Mouse (Mus musculus): ENCODE data around the gene Ier5. TPM values are rescaled to one million over a fixed set of nuclear protein-coding genes. Genes with fewer than 3 reads are reported as not detected.
A peak's percentile ranks its signal among the peaks of the same experiment; 100 is the strongest.

The Ier5 gene
- 10 to 100 TPM; 16.5 to 21.5 TPM for total RNA-seq (2021)
- long read RNA-seq, transcript Ier5-201 (1 exons, 3,276 nt) = major isoform, 21 of 21 reads
- long read RNA-seq, partial matches to known transcripts = 0 of 21 reads
- long read RNA-seq, other reads (novel, unspliced or antisense) = 0 of 21 reads

GRCm38 (mm10) chr1:155099280-155099848, at the start of gene Ier5:
Gene Ier5, minus strand, starts transcription at chr1:155099636.
- peak; percentile 96 to 98 for DNase-seq (ENCODE audit: low spot score in 2 of 2)

- DNase-seq (ENCODE audit: low spot score in 2 of 2) = no peak
Measured at GRCm38 (mm10) chr1:155147228-155147627, 47.8 kb upstream of the Ier5 start.

DNA sequence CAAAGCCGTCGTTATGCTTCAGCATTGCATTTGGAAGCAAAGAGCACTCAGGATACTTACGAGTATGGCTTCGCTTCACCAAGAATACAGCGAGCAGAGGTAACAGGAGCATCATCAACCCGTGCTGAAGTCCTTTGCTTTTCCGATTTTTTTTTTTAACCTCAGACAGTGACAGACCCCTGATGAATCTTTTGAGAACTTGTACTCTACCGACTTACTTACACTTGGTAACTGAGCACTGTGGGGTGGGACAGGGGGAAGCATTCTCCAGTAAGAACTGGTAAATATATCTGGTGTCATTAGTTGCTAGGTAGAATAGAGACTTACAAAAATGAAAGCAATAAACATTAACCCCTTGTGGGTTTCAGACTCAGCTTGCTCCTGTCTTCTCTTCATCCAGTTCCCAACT, 47.1 kb upstream of the Ier5 start, which contains the start of gene Mr1:
Gene Mr1, minus strand, starts transcription at position 243 of the 409 bp plus-strand sequence.
- peak in 1 of 2 experiments; percentile 19 for DNase-seq (ENCODE audit: low spot score in 2 of 2)

- DNase-seq (ENCODE audit: low spot score in 2 of 2) = no peak
Measured at GRCm38 (mm10) chr1:155145620-155146019, 46.2 kb upstream of the Ier5 start.

- DNase-seq (ENCODE audit: low spot score in 2 of 2) = peak; percentile 47 to 56
Measured at GRCm38 (mm10) chr1:155140076-155140475, 40.6 kb upstream of the Ier5 start.

GRCm38 (mm10) chr1:155138795-155139194, 39.4 kb upstream of the Ier5 start:
- DNase-seq (ENCODE audit: low spot score in 2 of 2) = no peak

- no peak for DNase-seq (ENCODE audit: low spot score in 2 of 2)
Measured at GRCm38 (mm10) chr1:155134866-155135265, 35.4 kb upstream of the Ier5 start.

GRCm38 (mm10) chr1:155127429-155127934, 28.0 kb upstream of the Ier5 start:
- no peak for DNase-seq (ENCODE audit: low spot score in 2 of 2)

- DNase-seq (ENCODE audit: low spot score in 2 of 2) = no peak
Measured at GRCm38 (mm10) chr1:155126716-155127115, 27.3 kb upstream of the Ier5 start.

DNA sequence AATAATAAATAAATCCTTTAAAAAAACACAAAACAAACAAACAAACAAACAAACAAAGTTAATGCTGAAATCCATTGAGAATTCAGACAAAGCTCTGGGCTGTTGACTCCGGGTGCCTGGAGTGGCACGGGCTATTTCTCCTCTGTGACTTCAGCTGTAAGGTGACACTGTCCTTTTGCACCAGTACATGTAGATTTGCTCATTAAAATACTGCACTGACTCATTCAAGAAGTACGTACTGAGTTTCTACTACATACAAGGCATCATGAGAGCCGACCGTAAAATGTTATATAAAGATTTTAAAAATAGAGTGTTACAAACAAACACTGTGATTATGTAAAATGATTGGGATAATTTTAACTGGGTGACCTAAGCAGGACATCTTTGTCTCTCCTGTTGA, 25.0 kb upstream of the Ier5 start:
- no peak for DNase-seq (ENCODE audit: low spot score in 2 of 2)

GRCm38 (mm10) chr1:155121977-155122939, 22.8 kb upstream of the Ier5 start:
- DNase-seq (ENCODE audit: low spot score in 2 of 2) = peak; percentile 71 to 75

GRCm38 (mm10) chr1:155119719-155120118, 20.3 kb upstream of the Ier5 start:
- no peak for DNase-seq (ENCODE audit: low spot score in 2 of 2)

- DNase-seq (ENCODE audit: low spot score in 2 of 2) = no peak
Measured at GRCm38 (mm10) chr1:155113946-155114345, 14.5 kb upstream of the Ier5 start.

DNA sequence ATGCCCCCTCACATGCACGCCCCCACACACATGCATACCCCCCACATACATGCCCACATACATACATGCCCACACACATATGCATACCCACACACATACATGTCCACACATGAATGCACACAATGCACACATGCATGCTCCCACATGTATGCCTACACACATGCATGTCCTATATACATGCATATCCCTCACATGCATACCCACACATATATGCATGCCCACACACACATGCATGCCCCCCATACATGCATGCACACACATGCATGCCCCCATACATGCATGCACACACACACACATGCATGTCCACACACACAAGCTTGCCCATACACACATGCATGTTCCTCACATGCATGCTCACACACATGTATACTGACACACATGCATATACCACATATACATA, 13.4 kb upstream of the Ier5 start:
- no peak for DNase-seq (ENCODE audit: low spot score in 2 of 2)

DNA sequence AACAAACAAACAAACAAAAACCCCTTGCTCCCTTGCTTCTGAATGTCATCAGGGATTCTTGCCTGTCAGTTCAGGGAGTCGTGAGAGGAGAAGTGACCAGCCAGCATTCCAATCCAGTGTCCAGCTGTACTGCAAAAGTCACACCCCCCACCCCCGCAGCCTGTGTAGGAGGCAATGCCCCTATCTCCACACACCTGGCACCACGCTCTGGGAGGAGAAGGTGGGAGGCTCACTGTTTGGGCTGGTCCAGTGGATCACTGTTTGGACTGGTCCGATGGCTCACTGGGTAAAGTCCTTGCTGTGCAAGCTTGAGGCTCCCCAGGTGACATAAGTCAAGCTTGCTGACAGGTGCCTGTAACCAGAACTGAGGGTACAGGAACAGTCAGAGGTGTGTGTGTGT, 12.7 kb upstream of the Ier5 start:
- no peak for DNase-seq (ENCODE audit: low spot score in 2 of 2)

GRCm38 (mm10) chr1:155111491-155111890, 12.1 kb upstream of the Ier5 start:
- no peak for DNase-seq (ENCODE audit: low spot score in 2 of 2)

GRCm38 (mm10) chr1:155109387-155110350, 10.2 kb upstream of the Ier5 start:
- DNase-seq (ENCODE audit: low spot score in 2 of 2) = no peak

- DNase-seq (ENCODE audit: low spot score in 2 of 2) = no peak
Measured at GRCm38 (mm10) chr1:155108412-155108811, 9.0 kb upstream of the Ier5 start.

- no peak for DNase-seq (ENCODE audit: low spot score in 2 of 2)
Measured at GRCm38 (mm10) chr1:155107843-155108242, 8.4 kb upstream of the Ier5 start.

DNA sequence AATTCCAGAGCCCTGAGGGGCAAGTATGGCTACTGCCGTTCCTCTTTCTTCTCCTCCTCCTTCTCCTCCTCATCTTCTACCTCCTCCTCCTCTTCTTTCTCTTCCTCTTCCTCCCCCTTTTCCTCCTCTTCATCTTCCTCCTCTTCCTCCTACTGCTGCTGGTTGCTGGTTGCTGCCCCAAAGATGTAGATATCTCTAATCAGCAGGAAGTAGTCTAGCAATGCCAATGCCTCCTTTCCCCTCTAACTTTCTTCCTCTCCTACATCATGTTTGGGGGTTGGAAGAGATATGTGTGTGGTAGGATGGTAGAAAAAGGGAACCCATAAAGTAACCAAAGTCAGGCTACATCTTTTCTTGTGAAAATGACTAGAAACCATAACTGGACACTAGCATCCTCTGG, 6.9 kb upstream of the Ier5 start:
- no peak for DNase-seq (ENCODE audit: low spot score in 2 of 2)

DNA sequence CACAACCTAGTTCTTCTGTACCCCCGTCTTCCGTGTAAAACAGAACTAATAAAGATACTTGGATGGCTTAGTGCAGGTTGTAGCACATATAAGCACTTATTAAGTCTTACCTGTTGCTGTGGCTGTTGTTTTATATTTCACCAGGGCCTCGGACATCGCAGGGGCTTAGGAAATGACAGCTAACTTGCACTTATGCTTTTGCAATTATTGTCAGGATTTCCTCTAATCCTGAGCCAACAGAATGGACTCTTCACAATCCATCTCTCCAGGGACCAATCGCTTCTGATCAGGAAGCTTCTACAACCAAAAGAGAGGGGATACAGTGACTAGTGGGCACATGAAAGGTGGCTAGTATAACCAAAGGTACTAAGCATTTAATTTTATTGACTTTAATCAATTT, 4.6 kb upstream of the Ier5 start:
- no peak for DNase-seq (ENCODE audit: low spot score in 2 of 2)

Data from layer of hippocampus, postnatal 10 days (tissue).